ENCODE assay signal across 28 mouse cellular contexts in the genomic region with DNA sequence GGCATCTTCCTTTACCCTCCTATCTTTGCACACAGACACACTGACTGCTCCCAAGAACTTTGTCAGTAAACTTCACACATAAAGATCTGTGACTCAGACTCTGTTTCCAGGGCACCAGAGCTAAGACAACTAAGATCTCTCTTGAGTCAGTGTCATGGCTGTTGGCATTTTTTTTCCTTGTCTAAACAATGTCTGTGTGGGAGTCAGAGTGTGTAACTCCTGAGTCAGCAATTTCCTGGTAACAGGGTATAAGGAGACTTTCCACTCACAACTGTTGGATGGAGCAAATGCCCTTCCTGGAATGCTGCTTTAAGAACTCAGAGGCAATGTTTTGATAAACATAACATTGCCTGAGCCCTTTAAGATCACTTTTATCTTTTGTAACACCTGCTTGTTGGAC. TPM values are rescaled to one million over a fixed set of nuclear protein-coding genes. Genes with fewer than 3 reads are reported as not detected.
"Had no signal": no experiment of that assay in that cellular context is flagged by ENCODE, and none has a peak within 500 bp of the region (broad histone marks: within the 10 kb centered on the region; RNA-seq: fewer than 3 reads in every experiment).

No protein-coding gene starts in this region.

- ATAC-seq: hindbrain, embryonic 16.5 days; inflammation-experienced regulatory T-cells, adult 6 months; intestine, embryonic 15.5 days; intestine, postnatal 0 days; liver, embryonic 12.5 days had no signal

- H3K27ac ChIP-seq: gastrocnemius, adult 2 months; heart, embryonic 10.5 days; hindbrain, embryonic 10.5 days; hindbrain, embryonic 12.5 days; hindbrain, embryonic 14.5 days; intestine, embryonic 15.5 days; kidney, postnatal 0 days; limb, embryonic 13.5 days; limb, embryonic 15.5 days; liver, embryonic 12.5 days had no signal

- H3K36me3 ChIP-seq: heart, embryonic 10.5 days; hindbrain, embryonic 10.5 days; hindbrain, embryonic 12.5 days; intestine, embryonic 15.5 days; limb, embryonic 13.5 days; limb, embryonic 15.5 days; liver, embryonic 12.5 days had no signal

- H3K4me2 ChIP-seq: heart, embryonic 12.5 days; hindbrain, embryonic 12.5 days; hindbrain, embryonic 14.5 days; intestine, embryonic 15.5 days; limb, embryonic 13.5 days; limb, embryonic 15.5 days; liver, embryonic 12.5 days had no signal

- H3K27me3 ChIP-seq: heart, embryonic 12.5 days; hindbrain, embryonic 12.5 days; intestine, embryonic 15.5 days; limb, embryonic 13.5 days; limb, embryonic 15.5 days; liver, embryonic 12.5 days had no signal

- H3K4me3 ChIP-seq: gastrocnemius, adult 2 months; heart, embryonic 10.5 days; heart, embryonic 12.5 days; hindbrain, embryonic 10.5 days; hindbrain, embryonic 12.5 days; intestine, embryonic 15.5 days; limb, embryonic 13.5 days; limb, embryonic 15.5 days; liver, embryonic 12.5 days had no signal

- DNase-seq: gastrocnemius, adult 2 months; gastrocnemius, postnatal 10 days; gastrocnemius, postnatal 25 days; heart, adult 18-20 months; heart, postnatal 10 days; heart, postnatal 4 days; kidney, adult 18-20 months; kidney, adult 8-10 months; kidney, postnatal 14 days; kidney, postnatal 36 days; layer of hippocampus, adult 9-11 months; layer of hippocampus, postnatal 36 days; left cerebral cortex, postnatal 4 days had no signal

- H3K9me3 ChIP-seq: heart, embryonic 10.5 days; hindbrain, embryonic 10.5 days; hindbrain, embryonic 12.5 days; intestine, embryonic 15.5 days; limb, embryonic 15.5 days; liver, embryonic 12.5 days had no signal

- H3K9ac ChIP-seq: heart, embryonic 12.5 days; hindbrain, embryonic 12.5 days; hindbrain, embryonic 14.5 days; intestine, embryonic 15.5 days; limb, embryonic 13.5 days; limb, embryonic 15.5 days; liver, embryonic 12.5 days had no signal

- H3K4me1 ChIP-seq: heart, embryonic 10.5 days; heart, embryonic 12.5 days; hindbrain, embryonic 10.5 days; hindbrain, embryonic 12.5 days; intestine, embryonic 15.5 days; limb, embryonic 13.5 days; limb, embryonic 15.5 days; liver, embryonic 12.5 days had no signal

RNA-seq across cellular contexts. Expression of a gene that starts 37.0 kb away (rescaled TPM):
- total RNA-seq: granulocyte monocyte progenitor cell, adult 5-6 weeks had no signal
- polyA plus RNA-seq: inflammation-experienced regulatory T-cells, adult 6 months; intestine, postnatal 0 days; liver, adult 2 months had no signal
